Mouse (Mus musculus) embryo, embryonic 11.5 days (tissue): ENCODE measurements at regions not wholly inside any gene's neighbourhood (a gene's known extent, or its start where the extent isn't known, plus 50 kb on each side); places are given as distances from the start of the nearest gene placed in this dataset.

Experiments
- DNase-seq: peaks from one replicate; pipeline ENCODE4 v3.0.0-alpha.2; 2012; ENCODE audit warnings: low read depth, low spot score

DNA sequence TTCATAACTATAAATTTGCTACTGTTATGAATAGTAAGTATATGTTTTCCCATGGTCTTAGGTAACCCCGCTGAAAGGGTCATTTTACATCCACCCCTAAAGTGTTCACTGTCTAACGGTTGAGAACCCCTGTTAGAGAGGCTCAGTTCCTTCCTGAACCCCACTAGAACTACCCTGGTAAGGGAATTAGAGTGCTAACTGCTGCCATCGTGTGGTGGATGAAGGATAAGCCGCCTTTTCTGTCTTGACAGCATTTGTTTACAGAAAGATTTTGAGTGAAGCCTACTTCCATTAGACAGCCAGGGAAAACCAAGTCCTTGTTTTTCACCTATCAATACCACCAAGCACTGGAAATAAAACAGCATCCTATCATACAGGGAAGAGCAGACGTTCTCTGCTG lies 90.3 kb upstream of the Tbx22 start:
- peak; percentile 5 for DNase-seq
